Mouse (Mus musculus) left cerebral cortex, adult 11 months (tissue): ENCODE measurements around the gene Ctsa.
"Not testable (repeated sequence)": the region's sequence is repeated elsewhere in the genome, so short reads cannot be mapped to it uniquely, and the experiment has no call there.

Experiments
- DNase-seq: peaks from one replicate; pipeline ENCODE4 v3.0.0; 2022; ENCODE audit warnings: low spot score

Ctsa gene

GRCm38 (mm10) chr2:164805332-164805718 is 27.3 kb upstream of the Ctsa start:
- no peak for DNase-seq

DNA sequence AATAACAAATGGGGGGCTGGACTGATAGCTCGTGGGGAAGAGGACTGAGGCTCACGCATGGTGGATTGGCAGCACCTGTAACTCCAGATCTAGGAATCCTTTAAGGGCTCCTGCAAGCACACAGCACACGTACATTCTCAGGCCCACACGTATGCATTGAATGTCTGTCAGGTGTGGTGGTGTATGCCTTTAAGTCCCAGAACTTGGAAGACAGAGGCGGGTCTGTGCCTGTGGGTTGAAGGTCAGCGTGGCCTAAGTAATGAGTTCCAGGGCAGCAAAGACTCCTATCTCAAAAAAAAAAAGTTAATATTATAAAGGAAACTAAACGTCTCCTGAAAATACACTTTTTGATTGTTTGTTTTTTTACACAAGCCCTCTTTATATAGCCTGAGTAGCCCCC is 26.1 kb upstream of the Ctsa start:
- no peak for DNase-seq

DNA sequence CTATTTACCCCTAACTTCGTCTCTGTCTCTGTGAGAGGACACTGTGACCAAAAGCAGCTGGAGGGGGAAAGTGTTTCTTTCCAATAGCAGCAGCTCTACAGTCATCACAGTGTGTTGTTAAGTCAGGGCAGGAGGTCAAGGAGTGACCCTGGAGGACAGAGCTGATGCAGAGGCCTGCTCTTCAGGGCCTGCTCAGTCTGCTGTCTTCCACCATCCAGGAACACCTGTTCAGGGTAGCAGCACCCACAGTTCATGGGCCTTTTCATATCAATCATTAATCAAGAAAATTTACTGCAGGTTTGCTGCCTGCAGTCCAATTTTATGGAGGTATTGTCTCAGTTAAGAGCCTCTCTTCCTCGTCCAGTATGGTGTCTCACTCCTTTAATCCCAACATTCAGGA is 19.1 kb upstream of the Ctsa start:
- no peak for DNase-seq

GRCm38 (mm10) chr2:164815348-164815747 is 17.3 kb upstream of the Ctsa start:
- DNase-seq, result no peak

DNA sequence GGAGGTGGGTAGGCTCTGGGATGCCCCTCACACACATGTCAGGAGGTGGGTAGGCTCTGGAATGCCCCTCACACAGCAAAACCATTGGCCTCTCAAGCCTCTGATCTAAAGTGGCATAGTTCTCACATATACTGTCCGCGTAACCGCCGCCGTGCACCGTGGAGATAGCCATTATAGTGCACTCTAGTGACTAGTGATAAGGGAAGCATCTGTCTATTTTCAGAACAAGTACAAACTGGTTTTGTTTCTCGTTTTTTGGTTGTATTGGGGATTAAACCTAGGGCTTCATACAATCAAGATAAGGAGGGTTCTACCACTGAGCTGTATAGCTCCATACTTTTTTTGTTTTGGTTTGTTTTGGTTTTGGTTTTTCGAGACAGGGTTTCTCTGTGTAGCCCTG is 16.9 kb upstream of the Ctsa start:
- no peak for DNase-seq

GRCm38 (mm10) chr2:164817206-164817605 is 15.5 kb upstream of the Ctsa start:
- no peak for DNase-seq

DNA sequence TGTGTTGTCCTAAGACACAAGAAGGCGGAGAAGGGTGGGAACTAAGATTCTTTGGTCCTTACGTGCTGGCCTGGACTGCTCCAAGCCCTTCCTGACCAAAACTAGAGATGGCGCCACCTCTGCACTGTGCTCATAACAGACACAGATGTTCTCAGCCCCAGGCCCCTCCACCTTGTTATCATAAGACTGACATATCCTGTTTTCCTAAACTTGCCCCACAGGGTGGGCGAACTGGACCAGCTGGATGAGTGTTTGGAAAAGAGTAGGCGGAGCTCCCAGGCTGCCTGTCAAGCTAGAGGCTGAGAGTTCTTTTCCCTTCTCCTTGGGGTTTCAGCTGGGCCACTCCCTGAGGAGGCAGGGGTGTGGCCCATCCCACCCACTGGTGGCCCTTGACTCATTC is 15.0 kb upstream of the Ctsa start:
- DNase-seq, result no peak

DNA sequence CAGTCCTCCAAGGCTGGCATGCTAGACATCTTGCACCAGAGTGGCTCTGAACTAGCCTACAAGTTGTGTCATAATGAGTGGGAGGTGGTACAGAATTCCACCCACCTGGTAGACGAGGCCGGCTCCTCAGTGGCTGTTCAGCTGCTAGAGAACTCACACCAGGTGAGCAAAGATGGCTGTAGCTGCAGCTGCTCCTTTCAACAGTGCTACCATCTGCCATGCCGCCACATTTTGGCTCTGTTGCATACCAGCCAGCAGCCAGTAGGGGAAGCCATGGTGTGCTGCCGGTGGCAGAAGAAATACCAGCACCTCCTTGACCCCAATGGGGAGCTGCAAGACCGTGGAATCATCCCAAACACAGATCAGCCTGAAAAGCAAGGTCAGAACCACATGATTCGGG is 11.6 kb upstream of the Ctsa start:
- DNase-seq, result no peak

DNA sequence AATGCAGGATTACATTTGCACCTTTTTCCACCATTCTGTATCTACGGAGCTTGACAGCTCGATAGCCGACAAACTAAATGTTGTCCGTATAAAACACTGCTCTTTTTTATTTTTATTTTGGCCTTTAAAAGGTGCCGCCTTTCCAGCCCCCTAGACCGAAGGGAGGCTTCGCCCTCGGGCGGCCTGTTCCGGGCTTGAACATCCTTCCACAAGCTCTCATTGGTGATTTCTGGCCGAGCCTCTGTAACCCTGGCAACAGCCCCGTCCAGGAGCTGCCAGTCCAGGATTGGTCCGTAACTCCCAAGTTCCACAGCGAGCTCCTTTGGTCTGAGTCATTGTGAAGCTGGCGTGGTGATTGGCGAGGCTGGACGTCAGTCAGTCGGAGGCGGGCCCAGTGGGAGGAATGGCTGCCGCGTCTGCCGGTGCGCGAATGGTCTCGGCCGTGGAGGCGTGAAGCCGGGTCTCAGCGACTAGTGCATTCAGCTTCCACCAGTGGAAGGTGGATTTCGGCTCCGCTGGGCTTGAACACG is 10.0 kb upstream of the Ctsa start, which contains the start of gene Zswim1:
Gene Zswim1, plus strand, starts transcription at position 51 of the 530 bp plus-strand sequence.
- peak; percentile 99 for DNase-seq

- DNase-seq, result no peak
Measured at GRCm38 (mm10) chr2:164823181-164823585, 9.5 kb upstream of the Ctsa start.

GRCm38 (mm10) chr2:164823969-164824368 is 8.7 kb upstream of the Ctsa start:
- no peak for DNase-seq

DNA sequence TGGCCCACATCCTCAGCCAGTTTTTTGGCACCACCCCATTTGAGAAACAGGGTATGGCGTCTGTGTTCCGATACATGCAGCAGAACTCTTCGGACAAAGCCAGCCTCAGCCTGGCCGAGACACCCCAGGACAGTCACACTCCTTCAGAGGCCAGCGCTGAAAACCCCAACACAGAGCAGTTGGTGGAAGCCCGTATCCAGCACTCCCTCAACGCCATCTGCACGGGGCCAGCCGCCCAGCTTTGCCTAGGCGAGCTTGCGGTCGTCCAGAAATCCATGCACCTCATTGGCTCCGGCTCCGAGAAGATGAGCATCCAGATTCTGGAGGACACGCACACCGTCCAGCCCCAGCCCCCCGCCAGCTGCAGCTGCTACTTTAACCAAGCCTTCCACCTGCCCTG is 7.2 kb upstream of the Ctsa start:
- DNase-seq, result no peak

DNA sequence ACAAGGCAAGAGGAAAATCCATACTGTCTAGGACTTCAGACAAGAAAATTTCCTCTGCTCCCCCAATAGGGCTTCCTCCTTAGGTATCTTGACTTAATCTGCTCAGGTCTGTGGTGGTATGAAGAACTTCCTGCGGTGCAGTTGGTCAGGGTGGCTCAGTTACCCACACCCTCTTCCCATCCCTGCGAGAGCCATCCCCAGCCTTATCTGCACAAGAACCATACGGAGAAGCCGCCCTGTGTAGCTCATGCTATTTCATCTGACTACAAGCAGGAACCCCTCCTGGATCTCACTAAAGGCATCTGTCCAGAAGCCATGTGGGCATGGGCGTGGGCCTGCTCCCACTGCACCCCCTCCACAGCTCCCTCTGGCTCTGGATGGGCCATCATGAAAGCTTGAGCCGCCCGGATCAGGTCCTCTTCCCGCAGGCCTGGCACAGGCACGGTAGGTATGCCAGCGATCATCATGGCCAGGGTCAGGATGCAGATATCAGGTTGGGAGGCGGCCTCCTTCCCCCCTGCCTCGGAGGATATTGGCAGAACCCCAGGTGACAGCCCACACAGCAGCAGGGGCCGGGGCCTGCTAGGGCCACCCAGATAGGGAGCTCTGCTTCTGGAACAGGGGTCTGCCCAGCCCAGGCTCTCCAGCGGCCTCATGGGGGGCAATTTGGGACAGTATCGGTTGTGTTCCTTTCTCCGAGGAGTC is 5.4 kb upstream of the Ctsa start:
- DNase-seq, result no peak

GRCm38 (mm10) chr2:164828437-164828836 is 4.2 kb upstream of the Ctsa start, which contains the start of gene Spata25:
Gene Spata25, minus strand, starts transcription at chr2:164828537.
- no peak for DNase-seq

GRCm38 (mm10) chr2:164829090-164829489 is 3.6 kb upstream of the Ctsa start:
- DNase-seq, result no peak

DNA sequence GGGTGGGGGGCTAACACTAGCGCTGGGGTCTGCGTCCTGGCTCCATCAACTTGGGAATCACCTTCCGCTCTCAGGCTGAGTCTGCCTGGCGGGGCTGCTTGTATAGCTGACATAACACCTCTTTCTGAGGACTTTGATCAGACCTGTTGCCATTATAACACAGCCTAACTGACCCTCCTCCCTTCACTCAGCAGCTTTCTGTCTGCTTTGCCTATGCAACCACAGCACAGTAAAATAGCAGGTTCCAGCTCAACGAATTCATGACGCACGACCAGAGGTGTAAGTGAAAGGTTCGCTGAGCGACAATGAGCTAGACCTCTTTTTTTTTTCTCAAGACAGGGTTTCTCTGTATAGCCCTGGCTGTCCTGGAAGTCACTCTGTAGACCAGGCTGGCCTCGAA is 1.6 kb upstream of the Ctsa start:
- DNase-seq, result no peak

- DNase-seq, result no peak
Measured at GRCm38 (mm10) chr2:164832032-164832747, 483 bp upstream of the Ctsa start.

DNA sequence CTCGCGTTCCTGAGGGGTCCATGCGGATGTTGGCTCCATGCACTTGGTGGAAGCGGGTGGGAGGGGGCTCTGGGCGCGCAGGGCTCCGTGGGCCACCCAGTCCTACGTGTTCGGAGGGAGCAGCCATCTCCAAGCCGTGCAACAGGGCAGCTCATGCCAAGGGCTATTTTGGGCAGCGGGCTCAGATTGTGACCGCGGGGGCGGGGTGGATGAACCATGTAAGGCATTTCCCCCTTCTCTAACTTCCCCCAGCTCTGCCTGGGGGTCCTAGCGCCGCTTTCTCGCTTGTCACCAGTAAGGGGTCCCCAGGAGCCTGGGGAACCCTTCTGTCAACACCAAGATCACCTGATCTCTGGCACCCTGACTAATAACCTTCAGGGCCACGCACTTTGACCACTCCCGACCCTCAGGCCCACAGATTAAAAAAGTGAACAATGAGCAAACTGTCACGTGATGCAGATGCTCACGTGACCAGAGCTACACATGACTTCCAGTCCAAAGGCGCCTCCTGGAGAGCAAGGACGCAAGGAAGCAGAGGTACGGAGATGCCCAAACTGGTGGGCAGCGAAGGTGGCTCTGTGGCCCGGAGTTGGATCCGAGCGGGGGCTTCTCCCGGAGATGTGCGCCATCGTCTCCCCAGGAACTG is 764 bp downstream of the Ctsa start, which contains the start of gene Neurl2:
Gene Neurl2, minus strand, starts transcription at position 143 of the 646 bp plus-strand sequence.
- DNase-seq, result peak; percentile 91

GRCm38 (mm10) chr2:164834531-164834930 is 1.9 kb downstream of the Ctsa start:
- no peak for DNase-seq

DNA sequence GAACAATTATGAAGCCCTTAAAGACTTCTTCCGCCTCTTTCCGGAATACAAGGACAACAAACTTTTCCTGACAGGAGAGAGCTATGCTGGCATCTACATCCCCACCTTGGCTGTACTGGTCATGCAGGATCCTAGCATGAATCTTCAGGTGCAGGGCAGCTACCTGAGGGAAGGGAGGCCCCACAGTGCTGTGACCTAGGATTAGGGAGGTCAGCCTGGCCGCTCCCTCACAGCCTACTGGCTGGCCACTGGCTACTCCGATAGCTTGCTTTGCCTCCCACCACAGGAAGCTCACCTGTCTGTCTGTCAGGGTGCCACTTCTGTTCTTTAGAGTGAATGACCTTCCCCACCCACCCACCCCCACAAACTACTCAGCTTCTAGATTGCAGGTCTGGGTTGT is 2.5 kb downstream of the Ctsa start:
- no peak for DNase-seq

DNA sequence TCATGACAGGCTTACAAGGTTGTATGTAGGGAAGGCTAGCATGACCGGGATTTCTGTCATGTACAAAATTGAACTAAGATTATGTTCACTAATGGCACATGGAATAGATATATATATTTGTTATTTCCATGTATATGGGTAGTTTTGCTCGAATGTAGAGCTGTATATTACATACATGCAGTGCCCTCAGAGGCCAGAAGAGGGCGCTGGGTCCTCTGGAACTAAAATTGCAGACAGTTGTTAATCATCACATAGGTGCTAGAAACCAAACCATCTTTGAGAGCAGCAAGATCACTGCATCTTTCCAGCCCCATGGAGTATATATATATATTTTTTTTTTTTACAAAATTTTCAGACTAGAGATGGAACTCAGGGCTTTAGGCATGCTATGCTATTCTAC is 13.1 kb downstream of the Ctsa start:
- DNase-seq, result no peak

DNA sequence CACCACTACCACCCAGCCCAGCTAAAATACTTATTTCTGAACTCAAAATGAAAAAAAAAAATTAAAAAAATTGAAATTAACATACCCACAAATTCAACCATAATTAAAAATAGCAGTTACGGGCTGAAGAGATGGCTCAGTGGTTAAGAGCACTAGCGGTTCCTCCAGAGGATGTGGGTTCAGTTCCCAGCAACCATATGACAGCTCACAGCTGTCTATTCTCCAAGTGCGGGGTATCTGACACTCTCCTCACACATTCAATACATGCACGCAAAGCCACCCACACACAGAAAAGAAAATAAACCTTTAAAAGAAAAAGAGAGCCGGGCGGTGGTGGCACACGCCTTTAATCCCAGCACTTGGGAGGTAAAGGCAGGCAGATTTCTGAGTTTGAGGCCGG is 17.4 kb downstream of the Ctsa start:
- DNase-seq, result no peak

DNA sequence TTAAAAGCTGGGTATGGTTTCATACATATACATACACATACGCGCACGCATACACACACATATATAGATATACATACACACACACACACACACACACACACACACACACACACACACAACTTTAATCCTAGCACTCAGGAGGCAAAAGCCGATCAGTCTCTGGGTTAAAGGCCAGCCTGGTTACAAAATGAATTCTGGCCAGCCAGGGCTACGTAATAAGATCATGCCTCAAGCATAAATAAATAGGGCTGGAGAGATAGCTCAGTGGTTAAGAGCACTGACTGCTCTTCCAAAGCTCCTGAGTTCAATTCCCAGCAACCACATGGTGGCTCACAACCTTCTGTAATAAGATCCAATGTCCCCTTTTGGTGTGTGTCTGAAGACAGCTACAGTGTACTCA is 22.9 kb downstream of the Ctsa start:
- DNase-seq, result not testable (repeated sequence)
